Mouse (Mus musculus): ENCODE measurements around the gene Creb1. TPM values are rescaled to one million over a fixed set of nuclear protein-coding genes. Genes with fewer than 3 reads are reported as not detected.
"Not testable (repeated sequence)": the region's sequence is repeated elsewhere in the genome, so short reads cannot be mapped to it uniquely, and the experiment has no call there.

Creb1 gene
- polyA plus RNA-seq, 1 experiment from 2014 or later, result 32.0 TPM

GRCm38 (mm10) chr1:64639279-64639678 is 106.8 kb downstream of the Creb1 start:
- H3K27me3 ChIP-seq (ENCODE audit: control insufficient read depth, insufficient read depth, low read length), result no peaks in the 10 kb centered on the region
- no peak overlapping the region for H3K4me2 ChIP-seq (ENCODE audit: low read length)
- 79% methylated on average over 6 of the region's 6 CpGs for WGBS
- H3K4me1 ChIP-seq (ENCODE audit: control insufficient read depth in 2 of 2, insufficient read depth in 2 of 2, low read length in 2 of 2), result peaks cover 2 to 6% of the 10 kb centered on the region in 2 experiments; a peak in 2 of 4 replicates
- no peak overlapping the region for H3K4me3 ChIP-seq (ENCODE audit: control insufficient read depth in 1 of 2, insufficient read depth in 1 of 2, low read depth in 1 of 2, low read length in 2 of 2)
- H3K27ac ChIP-seq (replicated peaks in 1 of 2; ENCODE audit: control insufficient read depth in 1 of 2, insufficient read depth in 1 of 2, low read depth in 2 of 2, low read length in 2 of 2), result no peak overlapping the region
- ATAC-seq (ENCODE audit: insufficient number of reproducible peaks, insufficient read depth, low FRiP score, low read depth), result no peak
- H3K36me3 ChIP-seq (ENCODE audit: control insufficient read depth, insufficient read depth, low read length), result no peaks in the 10 kb centered on the region
- no peak overlapping the region for H3K9ac ChIP-seq (ENCODE audit: low read length)
- H3K9me3 ChIP-seq (ENCODE audit: control insufficient read depth, low read length), result no peaks in the 10 kb centered on the region

DNA sequence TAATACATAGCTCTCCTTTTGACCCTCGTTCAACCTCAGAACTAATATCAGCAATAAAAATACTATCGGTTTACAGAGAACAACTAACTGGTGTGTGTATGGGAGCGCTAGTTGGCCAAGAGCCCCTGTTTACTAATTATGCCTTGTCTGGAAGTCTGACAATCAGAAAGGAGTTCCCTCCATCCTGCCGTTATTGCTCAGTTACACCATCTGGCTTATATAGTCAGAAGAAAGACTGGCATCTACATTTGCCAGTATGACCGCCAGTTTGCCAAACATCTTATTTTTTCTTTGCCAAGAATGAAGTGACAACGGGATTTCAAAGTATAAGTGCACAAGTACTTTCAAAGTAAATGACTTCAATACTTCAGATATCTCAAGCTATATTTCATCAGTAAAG is 108.6 kb downstream of the Creb1 start:
- Histone ChIP-seq H3K27ac (replicated peaks in 1 of 2; ENCODE audit: control insufficient read depth in 1 of 2, insufficient read depth in 1 of 2, low read depth in 2 of 2, low read length in 2 of 2) (no peak overlapping the region), H3K36me3 (ENCODE audit: control insufficient read depth, insufficient read depth, low read length) (no peaks in the 10 kb centered on the region), H3K9me3 (ENCODE audit: control insufficient read depth, low read length) (no peaks in the 10 kb centered on the region), H3K4me3 (ENCODE audit: control insufficient read depth in 1 of 2, insufficient read depth in 1 of 2, low read depth in 1 of 2, low read length in 2 of 2) (no peak overlapping the region), H3K4me1 (ENCODE audit: control insufficient read depth in 2 of 2, insufficient read depth in 2 of 2, low read length in 2 of 2) (no peaks in the 10 kb centered on the region), H3K4me2 (ENCODE audit: low read length) (no peak overlapping the region), H3K27me3 (ENCODE audit: control insufficient read depth, insufficient read depth, low read length) (no peaks in the 10 kb centered on the region), H3K9ac (ENCODE audit: low read length) (no peak overlapping the region)
- no peak for ATAC-seq (ENCODE audit: insufficient number of reproducible peaks, insufficient read depth, low FRiP score, low read depth)
- WGBS, result 86% methylated on average over 6 of the region's 6 CpGs

GRCm38 (mm10) chr1:64642541-64642940 is 110.1 kb downstream of the Creb1 start:
- H3K27me3 ChIP-seq (ENCODE audit: control insufficient read depth, insufficient read depth, low read length); H3K27ac ChIP-seq (replicated peaks in 1 of 2; ENCODE audit: control insufficient read depth in 1 of 2, insufficient read depth in 1 of 2, low read depth in 2 of 2, low read length in 2 of 2); H3K9me3 ChIP-seq (ENCODE audit: control insufficient read depth, low read length); ATAC-seq (ENCODE audit: insufficient number of reproducible peaks, insufficient read depth, low FRiP score, low read depth); H3K4me2 ChIP-seq (ENCODE audit: low read length); H3K4me1 ChIP-seq (ENCODE audit: control insufficient read depth in 2 of 2, insufficient read depth in 2 of 2, low read length in 2 of 2); H3K36me3 ChIP-seq (ENCODE audit: control insufficient read depth, insufficient read depth, low read length); H3K9ac ChIP-seq (ENCODE audit: low read length); H3K4me3 ChIP-seq (ENCODE audit: control insufficient read depth in 1 of 2, insufficient read depth in 1 of 2, low read depth in 1 of 2, low read length in 2 of 2): not testable (repeated sequence)
- 91% methylated on average over 8 of the region's 8 CpGs for WGBS

DNA sequence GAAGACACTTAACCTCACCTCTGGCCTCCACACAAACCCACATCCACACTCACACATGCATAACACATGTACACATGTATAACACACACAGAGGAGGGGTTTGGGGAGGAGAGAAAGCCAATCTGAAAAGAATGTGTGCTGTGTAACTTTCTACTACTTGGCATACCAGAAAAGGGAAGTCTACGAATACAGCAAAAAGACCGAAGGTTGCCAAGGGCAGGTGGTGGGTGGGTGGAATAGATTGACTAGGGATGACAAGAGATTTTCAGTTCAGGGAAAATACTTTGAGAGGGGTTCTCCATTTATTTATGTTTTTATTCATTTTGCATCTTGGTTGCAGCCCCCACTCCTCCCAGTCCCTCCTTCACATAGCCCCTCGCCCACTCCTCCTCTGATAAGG is 112.1 kb downstream of the Creb1 start:
- H3K4me1 ChIP-seq (ENCODE audit: control insufficient read depth in 2 of 2, insufficient read depth in 2 of 2, low read length in 2 of 2), result no peaks in the 10 kb centered on the region
- WGBS, result 93% methylated on average over 3 of the region's 3 CpGs
- H3K9me3 ChIP-seq (ENCODE audit: control insufficient read depth, low read length), result no peaks in the 10 kb centered on the region
- H3K4me2 ChIP-seq (ENCODE audit: low read length), result no peak overlapping the region
- no peaks in the 10 kb centered on the region for H3K36me3 ChIP-seq (ENCODE audit: control insufficient read depth, insufficient read depth, low read length)
- no peak for ATAC-seq (ENCODE audit: insufficient number of reproducible peaks, insufficient read depth, low FRiP score, low read depth)
- H3K4me3 ChIP-seq (ENCODE audit: control insufficient read depth in 1 of 2, insufficient read depth in 1 of 2, low read depth in 1 of 2, low read length in 2 of 2), result no peak overlapping the region
- H3K27ac ChIP-seq (replicated peaks in 1 of 2; ENCODE audit: control insufficient read depth in 1 of 2, insufficient read depth in 1 of 2, low read depth in 2 of 2, low read length in 2 of 2), result no peak overlapping the region
- no peaks in the 10 kb centered on the region for H3K27me3 ChIP-seq (ENCODE audit: control insufficient read depth, insufficient read depth, low read length)
- no peak overlapping the region for H3K9ac ChIP-seq (ENCODE audit: low read length)

- Histone ChIP-seq H3K9me3 (ENCODE audit: control insufficient read depth, low read length) (no peaks in the 10 kb centered on the region), H3K4me2 (ENCODE audit: low read length) (no peak overlapping the region), H3K27me3 (ENCODE audit: control insufficient read depth, insufficient read depth, low read length) (no peaks in the 10 kb centered on the region), H3K4me1 (ENCODE audit: control insufficient read depth in 2 of 2, insufficient read depth in 2 of 2, low read length in 2 of 2) (peaks cover 0 to 2% of the 10 kb centered on the region in 2 experiments; a peak in 1 of 4 replicates), H3K4me3 (ENCODE audit: control insufficient read depth in 1 of 2, insufficient read depth in 1 of 2, low read depth in 1 of 2, low read length in 2 of 2) (no peak overlapping the region), H3K36me3 (ENCODE audit: control insufficient read depth, insufficient read depth, low read length) (no peaks in the 10 kb centered on the region), H3K9ac (ENCODE audit: low read length) (no peak overlapping the region), H3K27ac (replicated peaks in 1 of 2; ENCODE audit: control insufficient read depth in 1 of 2, insufficient read depth in 1 of 2, low read depth in 2 of 2, low read length in 2 of 2) (no peak overlapping the region)
- ATAC-seq (ENCODE audit: insufficient number of reproducible peaks, insufficient read depth, low FRiP score, low read depth), result no peak
- WGBS, result 50% methylated on average over 11 of the region's 11 CpGs
These were observed 117.1 kb downstream of the Creb1 start for GRCm38 (mm10) chr1:64649362-64650124.

- no peaks in the 10 kb centered on the region for H3K36me3 ChIP-seq (ENCODE audit: control insufficient read depth, insufficient read depth, low read length)
- ATAC-seq (ENCODE audit: insufficient number of reproducible peaks, insufficient read depth, low FRiP score, low read depth), result no peak
- H3K9ac ChIP-seq (ENCODE audit: low read length), result no peak overlapping the region
- H3K27ac ChIP-seq (replicated peaks in 1 of 2; ENCODE audit: control insufficient read depth in 1 of 2, insufficient read depth in 1 of 2, low read depth in 2 of 2, low read length in 2 of 2), result no peak overlapping the region
- no peak overlapping the region for H3K4me3 ChIP-seq (ENCODE audit: control insufficient read depth in 1 of 2, insufficient read depth in 1 of 2, low read depth in 1 of 2, low read length in 2 of 2)
- WGBS, result 87% methylated on average over 6 of the region's 6 CpGs
- H3K9me3 ChIP-seq (ENCODE audit: control insufficient read depth, low read length), result no peaks in the 10 kb centered on the region
- peaks cover 0 to 2% of the 10 kb centered on the region in 2 experiments; a peak in 1 of 4 replicates for H3K4me1 ChIP-seq (ENCODE audit: control insufficient read depth in 2 of 2, insufficient read depth in 2 of 2, low read length in 2 of 2)
- H3K27me3 ChIP-seq (ENCODE audit: control insufficient read depth, insufficient read depth, low read length), result no peaks in the 10 kb centered on the region
- H3K4me2 ChIP-seq (ENCODE audit: low read length), result no peak overlapping the region
These were observed 121.3 kb downstream of the Creb1 start for GRCm38 (mm10) chr1:64653701-64654100.

Other genes starting within 250 kb of the Creb1 start
- 12.8 and 13.7 TPM in 2 replicates for gene Mettl21a, start 84.6 kb downstream of the Creb1 start, polyA plus RNA-seq (2014; fragmentation: Nextera tagmentation; extraction: Ambion mirVana)
- gene Ccnyl1, start 157.8 kb downstream of the Creb1 start, polyA plus RNA-seq (2014; fragmentation: Nextera tagmentation; extraction: Ambion mirVana), result 6.7 and 8.5 TPM in 2 replicates
- 1.6 and 1.7 TPM in 2 replicates for gene Fzd5, start 205.1 kb downstream of the Creb1 start, polyA plus RNA-seq (2014; fragmentation: Nextera tagmentation; extraction: Ambion mirVana)

Measured in heart, embryonic 14.5 days (tissue).